ENCODE assay signal across 14 mouse cellular contexts in genomic region chr9:62015504-62015903, GRCm38 (mm10). TPM values are rescaled to one million over a fixed set of nuclear protein-coding genes. Genes with fewer than 3 reads are reported as not detected.
A peak's percentile ranks its signal among the peaks of the same experiment; 100 is the strongest.
DNase-seq lines count a peak whose midpoint lies in the region; ATAC-seq and TF ChIP-seq lines count a peak whose summit lies in the region.
"Had no signal": no experiment of that assay in that cellular context is flagged by ENCODE, and none has a peak within 500 bp of the region (broad histone marks: within the 10 kb centered on the region; RNA-seq: fewer than 3 reads in every experiment).

No protein-coding gene starts in this region.

- no peaks in the 10 kb centered on the region for H3K9me3 ChIP-seq in midbrain, postnatal 0 days (ENCODE audit: low read length)
- no peaks in the 10 kb centered on the region for H3K9me3 ChIP-seq in midbrain, embryonic 10.5 days (replicated peaks)
- no peaks in the 10 kb centered on the region for H3K9me3 ChIP-seq in MEL (replicated peaks; ENCODE audit: insufficient read depth, low read length)
- H3K9me3 ChIP-seq in kidney, embryonic 15.5 days (replicated peaks), result no peaks in the 10 kb centered on the region
- H3K9me3 ChIP-seq: liver, embryonic 15.5 days; midbrain, embryonic 13.5 days had no signal

- no peak for TF ChIP-seq EP300 in MEL (IDR thresholded peaks at IDR 0.05; ENCODE audit: low read depth in 1 of 2, low read length in 2 of 2)

- H3K79me2 ChIP-seq in MEL (ENCODE audit: control insufficient read depth, insufficient read depth, low read length, poor library complexity), result no peaks in the 10 kb centered on the region

- H3K4me1 ChIP-seq in kidney, adult 2 months (ENCODE audit: control insufficient read depth, insufficient read depth, low read length), result peaks cover 28% of the 10 kb centered on the region
- H3K4me1 ChIP-seq in midbrain, postnatal 0 days (ENCODE audit: insufficient read depth, low read length), result no peaks in the 10 kb centered on the region
- H3K4me1 ChIP-seq in midbrain, embryonic 10.5 days, result no peaks in the 10 kb centered on the region
- H3K4me1 ChIP-seq in MEL (ENCODE audit: control insufficient read depth in 1 of 2, insufficient read depth in 2 of 2, low read length in 2 of 2), result 0 out of 4 replicates have a peak, but pooled peaks cover 0 to 6% of the 10 kb centered on the region in 2 experiments
- H3K4me1 ChIP-seq in kidney, embryonic 15.5 days, result peaks cover 13% of the 10 kb centered on the region; the same call in 1 of the 2 replicates
- H3K4me1 ChIP-seq: liver, embryonic 15.5 days; midbrain, embryonic 13.5 days had no signal

- H3K36me3 ChIP-seq in kidney, adult 2 months (ENCODE audit: control insufficient read depth, insufficient read depth, low read length), result no peaks in the 10 kb centered on the region
- no peaks in the 10 kb centered on the region for H3K36me3 ChIP-seq in midbrain, postnatal 0 days (ENCODE audit: insufficient read depth, low read length)
- no peaks in the 10 kb centered on the region for H3K36me3 ChIP-seq in midbrain, embryonic 10.5 days
- H3K36me3 ChIP-seq in MEL (ENCODE audit: control insufficient read depth in 1 of 2, insufficient read depth in 2 of 2, low read length in 2 of 2), result no peaks in the 10 kb centered on the region
- H3K36me3 ChIP-seq in splenic B cell, adult 2 months (ENCODE audit: control insufficient read depth, insufficient read depth, low read length, poor library complexity, severe bottlenecking), result no peaks in the 10 kb centered on the region
- H3K36me3 ChIP-seq in kidney, embryonic 15.5 days, result no peaks in the 10 kb centered on the region
- H3K36me3 ChIP-seq: liver, embryonic 15.5 days; midbrain, embryonic 13.5 days had no signal

- H3K4me2 ChIP-seq in midbrain, postnatal 0 days (ENCODE audit: low read depth, low read length, poor library complexity, severe bottlenecking), result no peak overlapping the region
- H3K4me2 ChIP-seq in kidney, embryonic 15.5 days, result no peak overlapping the region
- H3K4me2 ChIP-seq: liver, embryonic 15.5 days; midbrain, embryonic 13.5 days had no signal

- no peaks in the 10 kb centered on the region for H3K27me3 ChIP-seq in kidney, adult 2 months (replicated peaks; ENCODE audit: control insufficient read depth, insufficient read depth, low read length)
- H3K27me3 ChIP-seq in midbrain, postnatal 0 days (ENCODE audit: insufficient read depth, low read length), result no peaks in the 10 kb centered on the region
- H3K27me3 ChIP-seq in midbrain, embryonic 10.5 days (ENCODE audit: low read depth, poor library complexity, severe bottlenecking), result no peaks in the 10 kb centered on the region
- peaks cover 2 to 5% of the 10 kb centered on the region in 2 experiments; a peak in 3 of 4 replicates for H3K27me3 ChIP-seq in MEL (ENCODE audit: control insufficient read depth in 1 of 2, insufficient read depth in 2 of 2, low read length in 2 of 2)
- no peaks in the 10 kb centered on the region for H3K27me3 ChIP-seq in splenic B cell, adult 2 months (ENCODE audit: control insufficient read depth, insufficient read depth, low read length, poor library complexity, severe bottlenecking)
- no peaks in the 10 kb centered on the region for H3K27me3 ChIP-seq in kidney, embryonic 15.5 days
- H3K27me3 ChIP-seq: liver, embryonic 15.5 days; midbrain, embryonic 13.5 days had no signal

- WGBS in kidney, adult 2 months, result 56% methylated on average over 3 of the region's 3 CpGs
- 54% methylated on average over 3 of the region's 3 CpGs for WGBS in midbrain, postnatal 0 days
- 60% methylated on average over 3 of the region's 3 CpGs for WGBS in midbrain, embryonic 10.5 days
- WGBS in kidney, embryonic 15.5 days, result 63% methylated on average over 3 of the region's 3 CpGs

- H3K27ac ChIP-seq in kidney, adult 2 months (ENCODE audit: insufficient read depth, low read depth, low read length), result no peak overlapping the region
- no peak overlapping the region for H3K27ac ChIP-seq in midbrain, postnatal 0 days (ENCODE audit: low read depth, low read length)
- no peak overlapping the region for H3K27ac ChIP-seq in midbrain, embryonic 10.5 days (replicated peaks)
- no peak overlapping the region for H3K27ac ChIP-seq in MEL (ENCODE audit: control insufficient read depth, low read depth, low read length)
- H3K27ac ChIP-seq in kidney, embryonic 15.5 days, result no peak overlapping the region
- H3K27ac ChIP-seq: liver, embryonic 15.5 days; midbrain, embryonic 13.5 days had no signal

- TF ChIP-seq CTCF in kidney, adult 2 months (conservative IDR thresholded peaks at IDR 0.05; ENCODE audit: insufficient read depth, insufficient read length, low read depth, low read length), result 0 out of 2 replicates have a peak, but pooled peaks have one; percentile 16
- TF ChIP-seq CTCF in midbrain, postnatal 0 days (IDR thresholded peaks at IDR 0.05), result peak; percentile 22; the same call in 1 of the 2 replicates
- TF ChIP-seq CTCF in MEL (IDR thresholded peaks at IDR 0.05 in 2 of 3, conservative IDR thresholded peaks at IDR 0.05 in 1 of 3; ENCODE audit: control insufficient read depth in 1 of 3, insufficient read depth in 1 of 3, low read depth in 2 of 3, low read length in 3 of 3, poor library complexity in 1 of 3, severe bottlenecking in 1 of 3), result peak; percentile 62 to 76 (median 65)

- peak; percentile 10 for TF ChIP-seq RAD21 in MEL (IDR thresholded peaks at IDR 0.05; ENCODE audit: low read depth, low read length)

- TF ChIP-seq POLR2A in kidney, adult 2 months (IDR thresholded peaks at IDR 0.05; ENCODE audit: low read depth, low read length), result no peak
- no peak for TF ChIP-seq POLR2A in MEL (IDR thresholded peaks at IDR 0.05; ENCODE audit: control insufficient read depth in 1 of 2, insufficient read depth in 1 of 2, low read depth in 1 of 2, low read length in 2 of 2, poor library complexity in 1 of 2)

- DNase-seq in kidney, adult 2 months, result no peak
- no peak for DNase-seq in kidney, adult 18-20 months
- no peak for DNase-seq in midbrain, postnatal 0 days (ENCODE audit: low spot score)
- no peak for DNase-seq in midbrain, embryonic 10.5 days (ENCODE audit: low spot score)
- DNase-seq in MEL (ENCODE audit: low read depth, low spot score), result peak; percentile 34
- DNase-seq in splenic B cell, adult 2 months (ENCODE audit: low read depth, low spot score), result peak; percentile 11
- DNase-seq in urinary bladder, adult 2 months (ENCODE audit: low spot score), result no peak
- DNase-seq: cerebellum, adult 9-11 months; heart, adult 11 months had no signal

- no peak overlapping the region for H3K9ac ChIP-seq in midbrain, postnatal 0 days (replicated peaks; ENCODE audit: low read length, poor library complexity, severe bottlenecking)
- no peak overlapping the region for H3K9ac ChIP-seq in MEL (ENCODE audit: control insufficient read depth, low read depth, low read length, poor library complexity, severe bottlenecking)
- H3K9ac ChIP-seq in kidney, embryonic 15.5 days, result no peak overlapping the region
- H3K9ac ChIP-seq: liver, embryonic 15.5 days; midbrain, embryonic 13.5 days had no signal

- H3K4me3 ChIP-seq in kidney, adult 2 months (ENCODE audit: insufficient read depth, low read depth, low read length), result no peak overlapping the region
- no peak overlapping the region for H3K4me3 ChIP-seq in midbrain, postnatal 0 days (ENCODE audit: low read depth, low read length)
- H3K4me3 ChIP-seq in midbrain, embryonic 10.5 days, result no peak overlapping the region
- H3K4me3 ChIP-seq in MEL (ENCODE audit: control insufficient read depth in 1 of 2, insufficient read depth in 1 of 2, low read depth in 2 of 2, low read length in 2 of 2), result no peak overlapping the region
- H3K4me3 ChIP-seq in kidney, embryonic 15.5 days (replicated peaks), result no peak overlapping the region
- H3K4me3 ChIP-seq: liver, embryonic 15.5 days; midbrain, embryonic 13.5 days had no signal

- ATAC-seq in midbrain, postnatal 0 days (ENCODE audit: low FRiP score), result no peak
- ATAC-seq in kidney, embryonic 15.5 days (replicated peaks; ENCODE audit: low FRiP score), result no peak
- ATAC-seq: activated CD4-positive, CD25-positive, alpha-beta regulatory T cell, adult 4 months; midbrain, embryonic 13.5 days had no signal

TF ChIP-seq in MEL, 35 proteins besides CTCF, POLR2A, EP300 and RAD21:
- TF ChIP-seq ZC3H11A (IDR thresholded peaks at IDR 0.05; ENCODE audit: low read depth, low read length) (0 out of 2 replicates have a peak, but pooled peaks have one; percentile 9), ZNF384 (IDR thresholded peaks at IDR 0.05; ENCODE audit: low read depth, low read length) (no peak), SMC3 (IDR thresholded peaks at IDR 0.05; ENCODE audit: low read depth, low read length) (peak; percentile 58), GABPA (IDR thresholded peaks at IDR 0.05; ENCODE audit: low read depth, low read length) (no peak)
TF ChIP-seq in MEL: peak in this region for 2.

RNA-seq across cellular contexts. Expression of gene Paqr5, which starts 11.2 kb away (rescaled TPM):
- polyA plus RNA-seq in kidney, adult 2 months (2012; rRNA removed), result 315 and 347 TPM in 2 replicates
- total RNA-seq in midbrain, postnatal 0 days (2014; rRNA removed), result 0.11 and 0.14 TPM in 2 replicates
- polyA plus RNA-seq in midbrain, postnatal 0 days (2015; fragmentation: Nextera tagmentation; extraction: Ambion mirVana), result 0.27 and 0.37 TPM in 2 replicates
- polyA plus RNA-seq in midbrain, embryonic 10.5 days (2016; fragmentation: Nextera tagmentation; extraction: Ambion mirVana), result 0.90 and 1.0 TPM in 2 replicates
- not detected in 2 replicates for total RNA-seq in MEL (2012; rRNA removed)
- polyA plus RNA-seq in MEL (2012; ENCODE audit: insufficient read depth in 1 of 2, insufficient read length in 2 of 2, low read depth in 1 of 2, low replicate concordance in 2 of 2, missing spikeins in 1 of 2), result under 1 TPM in 1 of 2 experiments, not detected in 1; 0.04 TPM
- polyA plus RNA-seq in urinary bladder, adult 2 months (2012; rRNA removed), result 125 and 147 TPM in 2 replicates
- polyA plus RNA-seq in kidney, embryonic 15.5 days (2015; fragmentation: Nextera tagmentation; extraction: Ambion mirVana), result 26.8 and 28.8 TPM in 2 replicates
- total RNA-seq: heart, postnatal 25 days had no signal

Comparison
In these comparisons a context has a peak if more than half of its experiments do, and no peak if none do; other contexts are left out.
1. DNase-seq: peak in MEL (single experiment) and splenic B cell, adult 2 months (single experiment); none in kidney, adult 2 months (single experiment), kidney, adult 18-20 months (single experiment), midbrain, postnatal 0 days (single experiment), midbrain, embryonic 10.5 days (single experiment) and urinary bladder, adult 2 months (single experiment).
2. RNA of gene Paqr5, which starts 11.2 kb away (polyA plus RNA-seq): 315 to 347 TPM in kidney, adult 2 months, 125 to 147 TPM in urinary bladder, adult 2 months and 26.8 to 28.8 TPM in kidney, embryonic 15.5 days; 0.90 to 1.0 TPM in midbrain, embryonic 10.5 days, 0.27 to 0.37 TPM in midbrain, postnatal 0 days and 0.04 TPM in MEL; every median in the first group is over 10 times any median in the second.
3. Peak in every context shown above with its lines, with median percentiles within 50 percentile points of each other: CTCF ChIP-seq.